Mouse (Mus musculus): ENCODE data around the gene Nploc4. TPM values are rescaled to one million over a fixed set of nuclear protein-coding genes. Genes with fewer than 3 reads are reported as not detected.

Nploc4 gene
- polyA plus RNA-seq, 1 experiment from 2014 or later: 49.8 TPM

GRCm38 (mm10) chr11:120360755-120361154 is 76.8 kb downstream of the Nploc4 start:
- peaks cover 66% of the 10 kb centered on the region for H3K4me1 ChIP-seq (replicated peaks)
- 0 out of 2 replicates have a peak overlapping the region, but pooled peaks have one; percentile 9 for H3K9ac ChIP-seq (replicated peaks)
- ATAC-seq (ENCODE audit: insufficient number of reproducible peaks, insufficient read depth, low FRiP score, low TSS enrichment, low read depth): no peak; the same call in 1 of the 2 replicates
- WGBS: 68% methylated on average over 5 of the region's 5 CpGs
- H3K9me3 ChIP-seq: no peaks in the 10 kb centered on the region
- H3K27ac ChIP-seq: no peak overlapping the region
- 0 out of 2 replicates have a peak, but pooled peaks cover 2% of the 10 kb centered on the region for H3K27me3 ChIP-seq
- H3K4me3 ChIP-seq (replicated peaks): no peak overlapping the region
- H3K36me3 ChIP-seq: no peaks in the 10 kb centered on the region
- H3K4me2 ChIP-seq: no peak overlapping the region

GRCm38 (mm10) chr11:120360062-120360461 is 77.4 kb downstream of the Nploc4 start:
- H3K4me3 ChIP-seq (replicated peaks): no peak overlapping the region
- H3K27me3 ChIP-seq: 0 out of 2 replicates have a peak, but pooled peaks cover 2% of the 10 kb centered on the region
- H3K4me2 ChIP-seq: no peak overlapping the region
- H3K9me3 ChIP-seq: no peaks in the 10 kb centered on the region
- H3K36me3 ChIP-seq: no peaks in the 10 kb centered on the region
- ATAC-seq (ENCODE audit: insufficient number of reproducible peaks, insufficient read depth, low FRiP score, low TSS enrichment, low read depth): no peak
- 55% methylated on average over 8 of the region's 8 CpGs for WGBS
- H3K9ac ChIP-seq (replicated peaks): no peak overlapping the region
- peaks cover 66% of the 10 kb centered on the region for H3K4me1 ChIP-seq (replicated peaks)
- no peak overlapping the region for H3K27ac ChIP-seq

GRCm38 (mm10) chr11:120359391-120359790 is 78.1 kb downstream of the Nploc4 start:
- H3K27ac ChIP-seq: 0 out of 2 replicates have a peak overlapping the region, but pooled peaks have one; percentile 92
- 78% methylated on average over 6 of the region's 6 CpGs for WGBS
- no peaks in the 10 kb centered on the region for H3K9me3 ChIP-seq
- ATAC-seq (ENCODE audit: insufficient number of reproducible peaks, insufficient read depth, low FRiP score, low TSS enrichment, low read depth): no peak
- H3K27me3 ChIP-seq: 0 out of 2 replicates have a peak, but pooled peaks cover 2% of the 10 kb centered on the region
- no peak overlapping the region for H3K4me2 ChIP-seq
- H3K4me3 ChIP-seq (replicated peaks): no peak overlapping the region
- peaks cover 66% of the 10 kb centered on the region for H3K4me1 ChIP-seq (replicated peaks)
- H3K9ac ChIP-seq (replicated peaks): no peak overlapping the region
- H3K36me3 ChIP-seq: no peaks in the 10 kb centered on the region

GRCm38 (mm10) chr11:120357791-120358401 is 79.6 kb downstream of the Nploc4 start:
- H3K9ac ChIP-seq (replicated peaks): 0 out of 2 replicates have a peak overlapping the region, but pooled peaks have one; percentile 27
- H3K4me2 ChIP-seq: peak overlapping the region; percentile 38
- no peaks in the 10 kb centered on the region for H3K36me3 ChIP-seq
- H3K27me3 ChIP-seq: 0 out of 2 replicates have a peak, but pooled peaks cover 2% of the 10 kb centered on the region
- peak overlapping the region; percentile 92 for H3K27ac ChIP-seq
- no peaks in the 10 kb centered on the region for H3K9me3 ChIP-seq
- peaks cover 72% of the 10 kb centered on the region for H3K4me1 ChIP-seq (replicated peaks)
- ATAC-seq (ENCODE audit: insufficient number of reproducible peaks, insufficient read depth, low FRiP score, low TSS enrichment, low read depth): peak; percentile 74
- H3K4me3 ChIP-seq (replicated peaks): 0 out of 2 replicates have a peak overlapping the region, but pooled peaks have one; percentile 3
- 15% methylated on average over 10 of the region's 10 CpGs for WGBS

- Histone ChIP-seq H3K9ac (replicated peaks) (no peak overlapping the region), H3K4me2 (no peak overlapping the region), H3K4me3 (replicated peaks) (no peak overlapping the region), H3K27me3 (0 out of 2 replicates have a peak, but pooled peaks cover 2% of the 10 kb centered on the region), H3K36me3 (no peaks in the 10 kb centered on the region), H3K27ac (peak overlapping the region; percentile 92), H3K9me3 (no peaks in the 10 kb centered on the region), H3K4me1 (replicated peaks) (peaks cover 71% of the 10 kb centered on the region)
- ATAC-seq (ENCODE audit: insufficient number of reproducible peaks, insufficient read depth, low FRiP score, low TSS enrichment, low read depth): no peak
- WGBS: 96% methylated on average over 4 of the region's 4 CpGs
These were observed 80.6 kb downstream of the Nploc4 start for GRCm38 (mm10) chr11:120356900-120357299.

- H3K4me2 ChIP-seq: no peak overlapping the region
- 80% methylated on average over 15 of the region's 15 CpGs for WGBS
- no peaks in the 10 kb centered on the region for H3K27me3 ChIP-seq
- no peak for ATAC-seq (ENCODE audit: insufficient number of reproducible peaks, insufficient read depth, low FRiP score, low TSS enrichment, low read depth)
- no peaks in the 10 kb centered on the region for H3K9me3 ChIP-seq
- peaks cover 71% of the 10 kb centered on the region for H3K4me1 ChIP-seq (replicated peaks)
- H3K36me3 ChIP-seq: peaks cover 3% of the 10 kb centered on the region; the same call in 1 of the 2 replicates
- peak overlapping the region; percentile 92 for H3K27ac ChIP-seq
- no peak overlapping the region for H3K4me3 ChIP-seq (replicated peaks)
- no peak overlapping the region for H3K9ac ChIP-seq (replicated peaks)
These were observed 81.1 kb downstream of the Nploc4 start for GRCm38 (mm10) chr11:120356319-120356840.

- Histone ChIP-seq H3K27me3 (no peaks in the 10 kb centered on the region), H3K36me3 (peaks cover 5% of the 10 kb centered on the region; the same call in 1 of the 2 replicates), H3K4me1 (replicated peaks) (peaks cover 71% of the 10 kb centered on the region), H3K4me3 (replicated peaks) (no peak overlapping the region), H3K9ac (replicated peaks) (no peak overlapping the region), H3K27ac (no peak overlapping the region), H3K4me2 (no peak overlapping the region), H3K9me3 (no peaks in the 10 kb centered on the region)
- no peak for ATAC-seq (ENCODE audit: insufficient number of reproducible peaks, insufficient read depth, low FRiP score, low TSS enrichment, low read depth)
- 68% methylated on average over 5 of the region's 5 CpGs for WGBS
These were observed 82.0 kb downstream of the Nploc4 start for GRCm38 (mm10) chr11:120355277-120356039.

- no peak overlapping the region for H3K27ac ChIP-seq
- no peaks in the 10 kb centered on the region for H3K27me3 ChIP-seq
- peaks cover 64% of the 10 kb centered on the region for H3K4me1 ChIP-seq (replicated peaks)
- H3K4me2 ChIP-seq: no peak overlapping the region
- H3K4me3 ChIP-seq (replicated peaks): no peak overlapping the region
- ATAC-seq (ENCODE audit: insufficient number of reproducible peaks, insufficient read depth, low FRiP score, low TSS enrichment, low read depth): no peak
- H3K9me3 ChIP-seq: no peaks in the 10 kb centered on the region
- 86% methylated on average over 17 of the region's 17 CpGs for WGBS
- H3K36me3 ChIP-seq: peaks cover 5% of the 10 kb centered on the region; the same call in 1 of the 2 replicates
- no peak overlapping the region for H3K9ac ChIP-seq (replicated peaks)
These were observed 82.9 kb downstream of the Nploc4 start for GRCm38 (mm10) chr11:120354304-120355276.

- peaks cover 62% of the 10 kb centered on the region for H3K4me1 ChIP-seq (replicated peaks)
- 25% methylated on average over 26 of the region's 26 CpGs for WGBS
- H3K4me2 ChIP-seq: peak overlapping the region; percentile 1; the same call in 1 of the 2 replicates
- ATAC-seq (ENCODE audit: insufficient number of reproducible peaks, insufficient read depth, low FRiP score, low TSS enrichment, low read depth): no peak
- H3K9me3 ChIP-seq: no peaks in the 10 kb centered on the region
- peaks cover 5% of the 10 kb centered on the region; the same call in 1 of the 2 replicates for H3K36me3 ChIP-seq
- H3K9ac ChIP-seq (replicated peaks): no peak overlapping the region; the same call in 1 of the 2 replicates
- H3K27ac ChIP-seq: peak overlapping the region; percentile 100
- H3K27me3 ChIP-seq: no peaks in the 10 kb centered on the region
- no peak overlapping the region for H3K4me3 ChIP-seq (replicated peaks)
These were observed 83.8 kb downstream of the Nploc4 start for GRCm38 (mm10) chr11:120353500-120354303.
